ENCODE assay signal across 12 mouse cellular contexts in the genomic region with DNA sequence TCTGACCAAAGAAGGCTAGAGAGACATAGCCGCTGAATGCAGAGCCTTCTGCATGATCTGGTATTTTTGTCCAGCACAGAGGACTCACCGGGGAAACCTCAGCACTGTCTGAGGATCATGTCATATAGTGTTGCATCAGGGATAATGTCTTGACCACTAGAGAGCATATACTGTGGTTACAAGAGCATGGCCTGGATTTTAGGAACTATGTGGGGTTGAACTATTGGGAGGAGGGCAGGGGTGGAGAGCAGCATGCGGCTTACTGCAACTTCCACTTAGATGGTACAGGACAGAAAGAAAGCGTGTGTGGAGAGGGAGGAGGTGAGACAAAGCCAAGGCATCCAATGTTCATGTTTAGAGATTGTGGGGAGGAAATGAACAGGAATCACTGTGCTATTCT. TPM values are rescaled to one million over a fixed set of nuclear protein-coding genes. Genes with fewer than 3 reads are reported as not detected.
"Had no signal": no experiment of that assay in that cellular context is flagged by ENCODE, and none has a peak within 500 bp of the region (broad histone marks: within the 10 kb centered on the region; RNA-seq: fewer than 3 reads in every experiment).

No protein-coding gene starts in this region.

- ATAC-seq: midbrain, embryonic 16.5 days had no signal

- DNase-seq: lung, adult 18-20 months; lung, embryonic 14.5 days; lung, postnatal 10 days; lung, postnatal 4 days; midbrain, embryonic 14.5 days; right cerebral cortex, postnatal 14 days; thymus, adult 18-20 months; thymus, postnatal 25 days; thymus, postnatal 4 days had no signal

RNA-seq across cellular contexts. Expression of gene Odf4, which starts 12.3 kb away (rescaled TPM):
- total RNA-seq: monocyte, adult 5-6 weeks; neutrophil, adult 5-6 weeks had no signal

RNA-seq across cellular contexts. Expression of gene Rnf222, which starts 26.2 kb away (rescaled TPM):
- total RNA-seq: monocyte, adult 5-6 weeks; neutrophil, adult 5-6 weeks had no signal

RNA-seq across cellular contexts. Expression of gene Arhgef15, which starts 42.7 kb away (rescaled TPM):
- total RNA-seq: monocyte, adult 5-6 weeks; neutrophil, adult 5-6 weeks had no signal
